Mouse (Mus musculus) liver, embryonic 12.5 days (tissue): Measurements from ENCODE around the gene Hist1h2bh. TPM values are rescaled to one million over a fixed set of nuclear protein-coding genes. Genes with fewer than 3 reads are reported as not detected.
"Not testable (repeated sequence)": the region's sequence is repeated elsewhere in the genome, so short reads cannot be mapped to it uniquely, and the experiment has no call there.

Experiments used
- ATAC-seq: fragments of 200-750 bp; cut with Nextera tagmentation; 2 replicates; pipeline ENCODE4 v1.8.0; 2017; ENCODE audit warnings: moderate number of reproducible peaks, mild to moderate bottlenecking, moderate library complexity
- H3K27ac ChIP-seq: fragments of 300-500 bp; sonication (generic); 2 replicates; pipeline ENCODE4 v1.5.1; 2016; ENCODE audit warnings: mild to moderate bottlenecking
- H3K27me3 ChIP-seq: fragments of 300-500 bp; sonication (generic); replicated peaks from 2 replicates; pipeline ENCODE4 v1.6.1; 2016; ENCODE audit warnings: mild to moderate bottlenecking, moderate library complexity
- H3K36me3 ChIP-seq: fragments of 300-500 bp; sonication (generic); 2 replicates; pipeline ENCODE4 v1.6.1; 2016; ENCODE audit warnings: mild to moderate bottlenecking, moderate library complexity
- H3K4me1 ChIP-seq: fragments of 300-500 bp; sonication (generic); 2 replicates; pipeline ENCODE4 v1.6.1; 2016
- H3K4me2 ChIP-seq: fragments of 300-500 bp; sonication (generic); 2 replicates; pipeline ENCODE4 v1.6.1; 2016; ENCODE audit warnings: mild to moderate bottlenecking, moderate library complexity
- H3K4me3 ChIP-seq: fragments of 300-500 bp; sonication (generic); 2 replicates; pipeline ENCODE4 v1.5.1; 2016; ENCODE audit warnings: mild to moderate bottlenecking, moderate library complexity
- H3K9ac ChIP-seq: fragments of 300-500 bp; sonication (generic); 2 replicates; pipeline ENCODE4 v1.6.1; 2016; ENCODE audit warnings: mild to moderate bottlenecking, moderate library complexity
- H3K9me3 ChIP-seq: fragments of 300-500 bp; sonication (generic); replicated peaks from 2 replicates; pipeline ENCODE4 v1.6.1; 2016; ENCODE audit warnings: mild to moderate bottlenecking, moderate library complexity
- WGBS: fragments of 180-500 bp; shearing (Covaris S2); methylation state at CpG from one replicate; pipeline ENCODE4 v1.1.7; 2016; ENCODE audit not compliant: insufficient replicate concordance; 5-methylcytosine and 5-hydroxymethylcytosine counted together
- polyA plus RNA-seq: library from polyadenylated mRNA; unstranded; fragments of >200 nt; fragmentation: Nextera tagmentation; extraction: Ambion mirVana; gene quantifications from 2 replicates; pipeline ENCODE4 v1.2.1, GENCODE M21; 2016

Hist1h2bh gene
- polyA plus RNA-seq, 1 experiment from 2014 or later: 1.5 TPM

- Histone ChIP-seq H3K4me1 (peaks cover 42% of the 10 kb centered on the region), H3K36me3 (no peaks in the 10 kb centered on the region), H3K4me2 (peak overlapping the region; percentile 79), H3K9ac (peak overlapping the region; percentile 85), H3K9me3 (no peaks in the 10 kb centered on the region), H3K4me3 (peak overlapping the region; percentile 58), H3K27me3 (no peaks in the 10 kb centered on the region), H3K27ac (peak overlapping the region; percentile 99)
- WGBS: 23% methylated on average over 2 of the region's 2 CpGs
- ATAC-seq: no peak
These were observed 29.2 kb upstream of the Hist1h2bh start for GRCm38 (mm10) chr13:23572218-23573033.

- Histone ChIP-seq H3K4me1 (peaks cover 39% of the 10 kb centered on the region), H3K9ac (peak overlapping the region; percentile 85), H3K4me2 (peak overlapping the region; percentile 79), H3K27ac (peak overlapping the region; percentile 99), H3K4me3 (peak overlapping the region; percentile 58)
- H3K27me3 ChIP-seq, H3K9me3 ChIP-seq, H3K36me3 ChIP-seq: not testable (repeated sequence)
- under 1% methylated on average over 13 of the region's 34 CpGs for WGBS
- ATAC-seq: peak; percentile 6; the same call in 1 of the 2 replicates
These were observed 28.5 kb upstream of the Hist1h2bh start for GRCm38 (mm10) chr13:23571504-23572217.

GRCm38 (mm10) chr13:23571022-23571503, 27.9 kb upstream of the Hist1h2bh start, which contains the start of the genes Hist1h2ae and Hist1h2bg:
Hist1h2ae (minus strand) TSS chr13:23571220.
Hist1h2bg (plus strand) TSS chr13:23571396.
- Histone ChIP-seq H3K4me1 (peaks cover 35% of the 10 kb centered on the region), H3K9me3 (no peaks in the 10 kb centered on the region), H3K27ac (peak within 1 kb of the TSS; percentile 99), H3K4me3 (peak within 1 kb of the TSS; percentile 58), H3K27me3 (no peaks in the 10 kb centered on the region), H3K4me2 (peak within 1 kb of the TSS; percentile 79), H3K9ac (peak within 1 kb of the TSS; percentile 85), H3K36me3 (no peaks in the 10 kb centered on the region)
- under 1% methylated on average over 18 of the region's 18 CpGs for WGBS
- peak; percentile 81 for ATAC-seq

GRCm38 (mm10) chr13:23570261-23571021, 27.2 kb upstream of the Hist1h2bh start:
- peak overlapping the region; percentile 75 for H3K9ac ChIP-seq
- peak overlapping the region; percentile 79 for H3K4me2 ChIP-seq
- H3K4me3 ChIP-seq: peak overlapping the region; percentile 44
- not testable (repeated sequence) for H3K9me3 ChIP-seq, H3K36me3 ChIP-seq, H3K27me3 ChIP-seq, ATAC-seq
- peaks cover 40% of the 10 kb centered on the region for H3K4me1 ChIP-seq
- WGBS: 2% methylated on average over 27 of the region's 41 CpGs
- peak overlapping the region; percentile 99 for H3K27ac ChIP-seq

GRCm38 (mm10) chr13:23564482-23564881, 21.3 kb upstream of the Hist1h2bh start:
- Histone ChIP-seq H3K27me3 (no peaks in the 10 kb centered on the region), H3K27ac (peak overlapping the region; percentile 99), H3K4me2 (no peak overlapping the region), H3K4me1 (peaks cover 55% of the 10 kb centered on the region), H3K9me3 (no peaks in the 10 kb centered on the region), H3K9ac (peak overlapping the region; percentile 31; the same call in 1 of the 2 replicates), H3K36me3 (no peaks in the 10 kb centered on the region), H3K4me3 (no peak overlapping the region)
- no peak for ATAC-seq
- 79% methylated on average over 2 of the region's 2 CpGs for WGBS

- H3K4me2 ChIP-seq: peak overlapping the region; percentile 82
- peaks cover 51% of the 10 kb centered on the region for H3K4me1 ChIP-seq
- 5% methylated on average over 18 of the region's 18 CpGs for WGBS
- ATAC-seq: no peak
- H3K27me3 ChIP-seq: no peaks in the 10 kb centered on the region
- no peaks in the 10 kb centered on the region for H3K9me3 ChIP-seq
- H3K9ac ChIP-seq: peak overlapping the region; percentile 77
- H3K36me3 ChIP-seq: no peaks in the 10 kb centered on the region
- H3K4me3 ChIP-seq: peak overlapping the region; percentile 53
- peak overlapping the region; percentile 99 for H3K27ac ChIP-seq
These were observed 19.7 kb upstream of the Hist1h2bh start for GRCm38 (mm10) chr13:23562699-23563462.

GRCm38 (mm10) chr13:23561883-23562659, 18.9 kb upstream of the Hist1h2bh start, which contains the start of gene Hist1h3e:
Hist1h3e (minus strand) TSS chr13:23562369.
- 0% methylated on average over 57 of the region's 67 CpGs for WGBS
- Histone ChIP-seq H3K27ac (peak within 1 kb of the TSS; percentile 99), H3K4me3 (peak within 1 kb of the TSS; percentile 53), H3K9ac (peak within 1 kb of the TSS; percentile 77), H3K4me2 (peak within 1 kb of the TSS; percentile 82), H3K4me1 (peaks cover 49% of the 10 kb centered on the region)
- H3K9me3 ChIP-seq, H3K27me3 ChIP-seq, H3K36me3 ChIP-seq: not testable (repeated sequence)
- ATAC-seq: peak; percentile 93

- not testable (repeated sequence) for H3K9me3 ChIP-seq, H3K27me3 ChIP-seq, H3K36me3 ChIP-seq, ATAC-seq
- Histone ChIP-seq H3K27ac (peak overlapping the region; percentile 99), H3K4me2 (peak overlapping the region; percentile 82), H3K4me3 (peak overlapping the region; percentile 53), H3K4me1 (peaks cover 52% of the 10 kb centered on the region), H3K9ac (peak overlapping the region; percentile 71)
- 0% methylated on average over 2 of the region's 5 CpGs for WGBS
These were observed 18.3 kb upstream of the Hist1h2bh start for GRCm38 (mm10) chr13:23561531-23561882.

GRCm38 (mm10) chr13:23560699-23561098, 17.5 kb upstream of the Hist1h2bh start:
- peak overlapping the region; percentile 61 for H3K9ac ChIP-seq
- 29% methylated on average over 2 of the region's 2 CpGs for WGBS

GRCm38 (mm10) chr13:23556906-23557305, 13.7 kb upstream of the Hist1h2bh start:
- no peaks in the 10 kb centered on the region for H3K27me3 ChIP-seq
- H3K9me3 ChIP-seq: no peaks in the 10 kb centered on the region
- peak overlapping the region; percentile 99 for H3K27ac ChIP-seq
- no peak for ATAC-seq
- 59% methylated on average over 3 of the region's 3 CpGs for WGBS
- no peaks in the 10 kb centered on the region for H3K36me3 ChIP-seq
- peaks cover 48% of the 10 kb centered on the region for H3K4me1 ChIP-seq
- H3K4me2 ChIP-seq: peak overlapping the region; percentile 79
- H3K4me3 ChIP-seq: peak overlapping the region; percentile 60
- H3K9ac ChIP-seq: peak overlapping the region; percentile 90

More at GRCm38 (mm10) chr13:23560699-23561098, 17.5 kb upstream of the Hist1h2bh start:
- not testable (repeated sequence) for H3K9me3 ChIP-seq, H3K27me3 ChIP-seq, H3K36me3 ChIP-seq, ATAC-seq
- Histone ChIP-seq H3K4me1 (peaks cover 52% of the 10 kb centered on the region), H3K4me2 (peak overlapping the region; percentile 58), H3K27ac (peak overlapping the region; percentile 85), H3K4me3 (peak overlapping the region; percentile 29; the same call in 1 of the 2 replicates)
